Mouse (Mus musculus): ENCODE measurements around the gene Lbr.

DNA sequence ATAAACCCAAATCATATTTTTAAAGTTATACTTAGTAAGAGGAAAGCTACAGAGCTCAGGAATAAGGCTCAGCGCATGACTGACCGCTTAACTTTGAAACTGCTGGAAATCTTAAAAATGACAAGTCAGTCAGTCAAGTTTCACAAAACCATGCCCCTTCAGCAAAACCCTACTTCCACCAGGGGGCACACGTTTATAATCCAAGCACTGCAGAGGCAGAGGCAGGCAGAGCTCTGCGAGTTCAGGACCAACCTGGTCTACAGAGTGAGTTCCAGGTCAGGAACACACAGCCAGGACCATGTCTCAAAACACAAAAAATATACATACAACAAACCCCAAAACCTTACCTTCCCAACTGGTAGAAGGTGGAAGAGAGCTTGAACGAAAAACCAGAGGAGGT is 14.5 kb downstream of the Lbr start:
- TF ChIP-seq CTCF (IDR thresholded peaks at IDR 0.05; ENCODE audit: control insufficient read depth, insufficient read depth, insufficient read length) (no peak), MYOG (IDR thresholded peaks at IDR 0.05; ENCODE audit: control insufficient read depth, extremely low read depth, insufficient read length) (no peak), MAX (IDR thresholded peaks at IDR 0.05) (no peak)

Measured in C2C12 (cell line).